Mouse (Mus musculus): Measurements from ENCODE around the gene Fthl17b. TPM values are rescaled to one million over a fixed set of nuclear protein-coding genes. Genes with fewer than 3 reads are reported as not detected.

The Fthl17b gene
- total and polyA plus RNA-seq, 3 experiments: not detected

DNA sequence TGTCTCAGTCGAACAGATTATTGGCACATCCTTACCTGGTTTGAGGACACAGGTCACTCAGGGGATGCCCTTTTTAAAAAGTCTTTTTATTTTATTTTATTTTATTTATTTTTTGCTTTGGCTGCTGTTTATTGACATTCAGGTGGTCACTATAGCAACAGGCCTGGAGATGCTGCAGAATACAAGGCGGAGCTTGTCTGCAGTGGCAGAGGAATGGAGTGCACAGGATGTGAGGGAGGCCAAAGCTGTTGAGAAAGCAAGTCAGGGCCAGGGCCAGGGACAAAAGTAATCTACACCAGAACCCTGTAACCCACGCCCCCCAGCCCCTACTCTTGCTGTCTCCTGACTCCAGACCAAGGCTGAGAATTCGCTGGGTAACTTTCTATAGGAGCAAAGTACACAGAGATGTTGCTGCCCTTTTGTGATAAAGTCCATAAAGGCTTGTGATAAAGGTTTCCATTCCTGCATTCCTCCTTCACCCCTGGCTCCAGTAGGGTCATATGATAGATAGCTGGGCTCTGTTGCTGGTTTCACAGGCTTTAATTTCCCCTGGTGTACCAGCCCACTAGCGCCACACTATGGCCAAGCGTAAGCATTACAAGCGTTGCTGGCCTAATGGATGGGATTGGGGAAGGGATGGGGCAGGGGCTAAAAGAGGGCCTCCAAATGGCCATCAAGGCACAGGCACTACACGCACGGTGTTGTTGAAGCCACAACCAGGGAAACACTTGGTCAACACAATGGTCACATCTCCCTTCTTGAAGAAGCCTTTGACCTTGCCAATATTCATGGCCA, 40.8 kb downstream of the Fthl17b start:
- Histone ChIP-seq H3K4me3 (ENCODE audit: control insufficient read depth in 1 of 2, insufficient read depth in 1 of 2, low read depth in 2 of 2, low read length in 2 of 2) (no peak overlapping the region), H3K79me2 (ENCODE audit: control insufficient read depth, insufficient read depth, low read length, poor library complexity) (no peaks in the 10 kb centered on the region), H3K27me3 (ENCODE audit: control insufficient read depth in 1 of 2, insufficient read depth in 2 of 2, low read length in 2 of 2) (no peaks in the 10 kb centered on the region), H3K9me3 (replicated peaks; ENCODE audit: insufficient read depth, low read length) (no peaks in the 10 kb centered on the region), H3K9ac (ENCODE audit: control insufficient read depth, low read depth, low read length, poor library complexity, severe bottlenecking) (no peak overlapping the region), H3K27ac (ENCODE audit: control insufficient read depth, low read depth, low read length) (no peak overlapping the region), H3K4me1 (ENCODE audit: control insufficient read depth in 1 of 2, insufficient read depth in 2 of 2, low read length in 2 of 2) (no peaks in the 10 kb centered on the region), H3K36me3 (ENCODE audit: control insufficient read depth in 1 of 2, insufficient read depth in 2 of 2, low read length in 2 of 2) (no peaks in the 10 kb centered on the region)
- TF ChIP-seq CTCF (IDR thresholded peaks at IDR 0.05 in 2 of 3, conservative IDR thresholded peaks at IDR 0.05 in 1 of 3; ENCODE audit: control insufficient read depth in 1 of 3, insufficient read depth in 1 of 3, low read depth in 2 of 3, low read length in 3 of 3, poor library complexity in 1 of 3, severe bottlenecking in 1 of 3) (peak in 2 of 3 experiments; percentile 25 to 35; a peak in 4 of 6 replicates), KAT2A (conservative IDR thresholded peaks at IDR 0.05; ENCODE audit: low read depth, low read length) (no peak), GATA1 (IDR thresholded peaks at IDR 0.05; ENCODE audit: low read depth, low read length) (no peak), ELF1 (IDR thresholded peaks at IDR 0.05; ENCODE audit: low read depth, low read length) (no peak), ZNF384 (IDR thresholded peaks at IDR 0.05; ENCODE audit: low read depth, low read length) (no peak), USF1 (IDR thresholded peaks at IDR 0.05; ENCODE audit: low read depth, low read length) (no peak), NRF1 (IDR thresholded peaks at IDR 0.05; ENCODE audit: insufficient read depth, low read depth, low read length, poor library complexity, severe bottlenecking) (no peak), GABPA (IDR thresholded peaks at IDR 0.05; ENCODE audit: low read depth, low read length) (no peak), SIN3A (IDR thresholded peaks at IDR 0.05; ENCODE audit: low read length) (no peak), ZKSCAN1 (IDR thresholded peaks at IDR 0.05; ENCODE audit: low read depth, low read length) (no peak), TAL1 (IDR thresholded peaks at IDR 0.05; ENCODE audit: low read length) (no peak), SMC3 (IDR thresholded peaks at IDR 0.05; ENCODE audit: low read depth, low read length) (0 out of 2 replicates have a peak, but pooled peaks have one; percentile 10)
- DNase-seq (ENCODE audit: low read depth, low spot score): no peak

DNA sequence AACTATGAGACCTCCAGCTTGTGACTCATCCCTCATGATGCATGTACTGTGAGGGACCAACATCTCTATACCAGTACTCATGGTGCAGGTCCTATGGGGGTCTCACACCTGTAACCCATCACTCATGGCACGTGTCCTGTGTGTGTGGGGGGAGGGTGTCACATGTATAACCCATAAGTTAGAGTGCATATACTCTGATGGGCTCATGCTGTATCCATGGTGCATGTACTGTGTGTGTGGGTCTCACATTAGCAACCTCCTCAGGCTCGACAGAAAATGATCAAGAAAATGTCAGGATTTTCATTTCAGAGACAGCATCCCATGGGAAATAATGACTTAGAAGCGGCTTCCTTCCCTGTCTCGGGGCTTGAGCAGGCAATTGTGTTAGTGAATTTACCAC, 41.7 kb downstream of the Fthl17b start:
- H3K27ac ChIP-seq (ENCODE audit: control insufficient read depth, low read depth, low read length): no peak overlapping the region
- H3K4me3 ChIP-seq (ENCODE audit: control insufficient read depth in 1 of 2, insufficient read depth in 1 of 2, low read depth in 2 of 2, low read length in 2 of 2): no peak overlapping the region
- no peaks in the 10 kb centered on the region for H3K9me3 ChIP-seq (replicated peaks; ENCODE audit: insufficient read depth, low read length)
- no peaks in the 10 kb centered on the region for H3K79me2 ChIP-seq (ENCODE audit: control insufficient read depth, insufficient read depth, low read length, poor library complexity)
- H3K36me3 ChIP-seq (ENCODE audit: control insufficient read depth in 1 of 2, insufficient read depth in 2 of 2, low read length in 2 of 2): no peaks in the 10 kb centered on the region
- no peak for TF ChIP-seq JUND (IDR thresholded peaks at IDR 0.05; ENCODE audit: low read depth, low read length)
- no peak for TF ChIP-seq ZC3H11A (IDR thresholded peaks at IDR 0.05; ENCODE audit: low read depth, low read length)
- no peak overlapping the region for H3K9ac ChIP-seq (ENCODE audit: control insufficient read depth, low read depth, low read length, poor library complexity, severe bottlenecking)
- no peak for DNase-seq (ENCODE audit: low read depth, low spot score)
- H3K27me3 ChIP-seq (ENCODE audit: control insufficient read depth in 1 of 2, insufficient read depth in 2 of 2, low read length in 2 of 2): no peaks in the 10 kb centered on the region
- H3K4me1 ChIP-seq (ENCODE audit: control insufficient read depth in 1 of 2, insufficient read depth in 2 of 2, low read length in 2 of 2): no peaks in the 10 kb centered on the region

Other genes starting within 250 kb of the Fthl17b start
- not detected in 2 replicates for gene Ssx9, start 214.5 kb downstream of the Fthl17b start, total RNA-seq (2012; rRNA removed)
- gene Ssx9, start 214.5 kb downstream of the Fthl17b start, polyA plus RNA-seq (2012; ENCODE audit: insufficient read depth in 1 of 2, insufficient read length in 2 of 2, low read depth in 1 of 2, low replicate concordance in 2 of 2, missing spikeins in 1 of 2): not detected
- not detected in 2 replicates for gene Ssxb5, start 159.3 kb downstream of the Fthl17b start, total RNA-seq (2012; rRNA removed)
- not detected for gene Ssxb5, start 159.3 kb downstream of the Fthl17b start, polyA plus RNA-seq (2012; ENCODE audit: insufficient read depth in 1 of 2, insufficient read length in 2 of 2, low read depth in 1 of 2, low replicate concordance in 2 of 2, missing spikeins in 1 of 2)
- gene Gm6592, start 119.0 kb downstream of the Fthl17b start, total RNA-seq (2012; rRNA removed): not detected in 2 replicates
- gene Gm6592, start 119.0 kb downstream of the Fthl17b start, polyA plus RNA-seq (2012; ENCODE audit: insufficient read depth in 1 of 2, insufficient read length in 2 of 2, low read depth in 1 of 2, low replicate concordance in 2 of 2, missing spikeins in 1 of 2): not detected
- gene Gm5751, start 88.7 kb downstream of the Fthl17b start, total RNA-seq (2012; rRNA removed): 1.3 and 2.0 TPM in 2 replicates
- 1 to 10 TPM in 1 of 2 experiments, not detected in 1; 2.1 TPM for gene Gm5751, start 88.7 kb downstream of the Fthl17b start, polyA plus RNA-seq (2012; ENCODE audit: insufficient read depth in 1 of 2, insufficient read length in 2 of 2, low read depth in 1 of 2, low replicate concordance in 2 of 2, missing spikeins in 1 of 2)
- not detected in 2 replicates for gene B630019K06Rik, start 70.6 kb downstream of the Fthl17b start, total RNA-seq (2012; rRNA removed)
- under 1 TPM in 1 of 2 experiments, not detected in 1; 0.03 TPM for gene B630019K06Rik, start 70.6 kb downstream of the Fthl17b start, polyA plus RNA-seq (2012; ENCODE audit: insufficient read depth in 1 of 2, insufficient read length in 2 of 2, low read depth in 1 of 2, low replicate concordance in 2 of 2, missing spikeins in 1 of 2)
- gene Fthl17c, start 13.6 kb upstream of the Fthl17b start, total RNA-seq (2012; rRNA removed): not detected in 2 replicates
- not detected for gene Fthl17c, start 13.6 kb upstream of the Fthl17b start, polyA plus RNA-seq (2012; ENCODE audit: insufficient read depth in 1 of 2, insufficient read length in 2 of 2, low read depth in 1 of 2, low replicate concordance in 2 of 2, missing spikeins in 1 of 2)
- not detected in 2 replicates for gene Fthl17d, start 23.8 kb upstream of the Fthl17b start, total RNA-seq (2012; rRNA removed)
- gene Fthl17d, start 23.8 kb upstream of the Fthl17b start, polyA plus RNA-seq (2012; ENCODE audit: insufficient read depth in 1 of 2, insufficient read length in 2 of 2, low read depth in 1 of 2, low replicate concordance in 2 of 2, missing spikeins in 1 of 2): not detected
- not detected in 2 replicates for gene Fthl17e, start 70.5 kb upstream of the Fthl17b start, total RNA-seq (2012; rRNA removed)
- gene Fthl17e, start 70.5 kb upstream of the Fthl17b start, polyA plus RNA-seq (2012; ENCODE audit: insufficient read depth in 1 of 2, insufficient read length in 2 of 2, low read depth in 1 of 2, low replicate concordance in 2 of 2, missing spikeins in 1 of 2): not detected
- not detected in 2 replicates for gene Fthl17f, start 100.0 kb upstream of the Fthl17b start, total RNA-seq (2012; rRNA removed)
- not detected for gene Fthl17f, start 100.0 kb upstream of the Fthl17b start, polyA plus RNA-seq (2012; ENCODE audit: insufficient read depth in 1 of 2, insufficient read length in 2 of 2, low read depth in 1 of 2, low replicate concordance in 2 of 2, missing spikeins in 1 of 2)
- not detected in 2 replicates for gene 4930402K13Rik, start 141.6 kb upstream of the Fthl17b start, total RNA-seq (2012; rRNA removed)
- gene 4930402K13Rik, start 141.6 kb upstream of the Fthl17b start, polyA plus RNA-seq (2012; ENCODE audit: insufficient read depth in 1 of 2, insufficient read length in 2 of 2, low read depth in 1 of 2, low replicate concordance in 2 of 2, missing spikeins in 1 of 2): not detected
- gene Lancl3, start 236.9 kb upstream of the Fthl17b start, total RNA-seq (2012; rRNA removed): not detected in 2 replicates
- gene Lancl3, start 236.9 kb upstream of the Fthl17b start, polyA plus RNA-seq (2012; ENCODE audit: insufficient read depth in 1 of 2, insufficient read length in 2 of 2, low read depth in 1 of 2, low replicate concordance in 2 of 2, missing spikeins in 1 of 2): under 1 TPM in 1 of 2 experiments, not detected in 1; 0.03 TPM